In the genomic region with DNA sequence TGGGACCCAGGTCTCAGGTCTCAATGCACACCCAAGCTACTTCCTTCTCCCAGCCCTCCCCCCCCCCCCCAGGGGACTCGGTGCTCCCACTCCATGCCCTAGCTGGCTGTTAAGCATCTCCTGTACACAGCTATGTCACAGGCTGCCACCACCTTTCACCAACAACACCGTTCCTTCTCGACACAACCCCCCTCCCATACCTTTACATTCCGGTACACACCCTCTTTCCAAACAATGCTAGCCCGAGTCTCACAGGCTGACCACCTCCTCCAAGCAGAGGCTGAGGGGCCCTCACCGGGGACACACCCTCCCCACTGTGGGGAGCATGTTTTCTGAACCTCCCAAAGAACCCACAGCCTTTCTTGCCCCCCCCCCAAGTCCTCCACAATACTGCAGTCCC, we compare ENCODE assay signal across 11 mouse cellular contexts. TPM values are rescaled to one million over a fixed set of nuclear protein-coding genes. Genes with fewer than 3 reads are reported as not detected.
A peak's percentile ranks its signal among the peaks of the same experiment; 100 is the strongest.
DNase-seq lines count a peak whose midpoint lies in the region; ATAC-seq and TF ChIP-seq lines count a peak whose summit lies in the region.
"Had no signal": no experiment of that assay in that cellular context is flagged by ENCODE, and none has a peak within 500 bp of the region (broad histone marks: within the 10 kb centered on the region; RNA-seq: fewer than 3 reads in every experiment).

No protein-coding gene starts in this region.

- 9% methylated on average over 6 of the region's 6 CpGs for WGBS in heart, embryonic 11.5 days (ENCODE audit: insufficient replicate concordance)
- WGBS in hindbrain, embryonic 15.5 days, result 6% methylated on average over 6 of the region's 6 CpGs
- WGBS in midbrain, embryonic 16.5 days, result 0% methylated on average over 6 of the region's 6 CpGs
- 76% methylated on average over 6 of the region's 6 CpGs for WGBS in thymus, adult 2 months

- TF ChIP-seq POLR2A in thymus, adult 2 months (IDR thresholded peaks at IDR 0.05; ENCODE audit: control insufficient read depth, extremely low read depth, insufficient read depth, low read length, poor library complexity), result no peak

- no peak for TF ChIP-seq CTCF in thymus, adult 2 months (IDR thresholded peaks at IDR 0.05; ENCODE audit: borderline replicate concordance, control insufficient read depth, extremely low read depth, insufficient read depth, low read length, poor library complexity)

- no peak overlapping the region for H3K27ac ChIP-seq in heart, embryonic 11.5 days (ENCODE audit: low read depth, low read length)
- no peak overlapping the region for H3K27ac ChIP-seq in hindbrain, embryonic 15.5 days (replicated peaks)
- H3K27ac ChIP-seq in midbrain, embryonic 16.5 days (ENCODE audit: low read length), result no peak overlapping the region
- no peak overlapping the region for H3K27ac ChIP-seq in thymus, adult 2 months (ENCODE audit: control insufficient read depth, insufficient read depth, low read length)

- peak overlapping the region; percentile 24 for H3K4me2 ChIP-seq in heart, embryonic 11.5 days
- peak overlapping the region; percentile 90 for H3K4me2 ChIP-seq in hindbrain, embryonic 15.5 days
- peak overlapping the region; percentile 91 for H3K4me2 ChIP-seq in midbrain, embryonic 16.5 days (ENCODE audit: low read length)

- peaks cover 42% of the 10 kb centered on the region for H3K27me3 ChIP-seq in heart, embryonic 11.5 days (ENCODE audit: control insufficient read depth, insufficient read depth, low read length)
- no peaks in the 10 kb centered on the region for H3K27me3 ChIP-seq in hindbrain, embryonic 15.5 days
- peaks cover 3% of the 10 kb centered on the region; the same call in 1 of the 2 replicates for H3K27me3 ChIP-seq in midbrain, embryonic 16.5 days (ENCODE audit: control insufficient read depth, insufficient read depth, low read depth, low read length)
- no peaks in the 10 kb centered on the region; the same call in 1 of the 2 replicates for H3K27me3 ChIP-seq in thymus, adult 2 months (ENCODE audit: control insufficient read depth, insufficient read depth, low read length)

- no peak for ATAC-seq in heart, embryonic 11.5 days (replicated peaks; ENCODE audit: insufficient number of reproducible peaks, low FRiP score, low TSS enrichment)
- no peak for ATAC-seq in hindbrain, embryonic 15.5 days (ENCODE audit: low FRiP score, low read depth)
- no peak for ATAC-seq in midbrain, embryonic 16.5 days

- H3K4me3 ChIP-seq in heart, embryonic 11.5 days (ENCODE audit: low read depth, low read length), result no peak overlapping the region
- H3K4me3 ChIP-seq in hindbrain, embryonic 15.5 days, result peak overlapping the region; percentile 60; the same call in 1 of the 2 replicates
- H3K4me3 ChIP-seq in midbrain, embryonic 16.5 days (ENCODE audit: low read depth, low read length), result peak overlapping the region; percentile 1; the same call in 1 of the 2 replicates
- no peak overlapping the region for H3K4me3 ChIP-seq in thymus, adult 2 months (ENCODE audit: control insufficient read depth, insufficient read depth, low read length)
- H3K4me3 ChIP-seq: megakaryocyte, embryonic 14.5 days had no signal

- no peaks in the 10 kb centered on the region for H3K36me3 ChIP-seq in heart, embryonic 11.5 days (ENCODE audit: control insufficient read depth, insufficient read depth, low read length)
- H3K36me3 ChIP-seq in hindbrain, embryonic 15.5 days, result no peaks in the 10 kb centered on the region
- no peaks in the 10 kb centered on the region for H3K36me3 ChIP-seq in midbrain, embryonic 16.5 days (ENCODE audit: control insufficient read depth, insufficient read depth, low read length)
- H3K36me3 ChIP-seq in thymus, adult 2 months (ENCODE audit: control insufficient read depth, insufficient read depth, low read length), result no peaks in the 10 kb centered on the region

- H3K4me1 ChIP-seq in heart, embryonic 11.5 days (ENCODE audit: control insufficient read depth, insufficient read depth, low read length), result peaks cover 21% of the 10 kb centered on the region
- peaks cover 59% of the 10 kb centered on the region for H3K4me1 ChIP-seq in hindbrain, embryonic 15.5 days (replicated peaks)
- peaks cover 35% of the 10 kb centered on the region for H3K4me1 ChIP-seq in midbrain, embryonic 16.5 days (ENCODE audit: control insufficient read depth, insufficient read depth, low read length)
- peaks cover 38% of the 10 kb centered on the region for H3K4me1 ChIP-seq in thymus, adult 2 months (replicated peaks; ENCODE audit: control insufficient read depth, insufficient read depth, low read length)

- H3K9me3 ChIP-seq in heart, embryonic 11.5 days (replicated peaks; ENCODE audit: control insufficient read depth, low read length), result no peaks in the 10 kb centered on the region
- no peaks in the 10 kb centered on the region for H3K9me3 ChIP-seq in hindbrain, embryonic 15.5 days
- no peaks in the 10 kb centered on the region for H3K9me3 ChIP-seq in midbrain, embryonic 16.5 days (replicated peaks; ENCODE audit: control insufficient read depth, low read length, poor library complexity, severe bottlenecking)
- H3K9me3 ChIP-seq: megakaryocyte, embryonic 14.5 days had no signal

- no peak overlapping the region for H3K9ac ChIP-seq in heart, embryonic 11.5 days (ENCODE audit: low read depth, low read length)
- no peak overlapping the region for H3K9ac ChIP-seq in hindbrain, embryonic 15.5 days
- no peak overlapping the region for H3K9ac ChIP-seq in midbrain, embryonic 16.5 days (ENCODE audit: low read depth, low read length)

- no peak for DNase-seq in heart, adult 18-20 months
- DNase-seq in ZHBTc4 (ENCODE audit: low read depth, low spot score), result peak; percentile 52
- DNase-seq in thymus, postnatal 25 days, result no peak
- no peak for DNase-seq in layer of hippocampus, adult 11-12 months (ENCODE audit: low spot score)
- no peak for DNase-seq in thymus, adult 2 months
- DNase-seq: right cerebral cortex, postnatal 4 days had no signal

RNA-seq across cellular contexts. Expression of a gene that starts 2.5 kb away (rescaled TPM):
- 2.0 and 2.1 TPM in 2 replicates for polyA plus RNA-seq in heart, embryonic 11.5 days (2014; fragmentation: Nextera tagmentation; extraction: Ambion mirVana)
- not detected for total RNA-seq in heart, adult 18-20 months (2021)
- polyA plus RNA-seq in hindbrain, embryonic 15.5 days (2015; fragmentation: Nextera tagmentation; extraction: Ambion mirVana), result 3.3 and 3.4 TPM in 2 replicates
- 1.5 and 3.0 TPM in 2 replicates for polyA plus RNA-seq in midbrain, embryonic 16.5 days (2015; fragmentation: Nextera tagmentation; extraction: Ambion mirVana)
- polyA plus RNA-seq in thymus, adult 2 months (2012; rRNA removed), result 8.5 and 9.7 TPM in 2 replicates
- total RNA-seq: hematopoietic stem cell, adult 5-6 weeks had no signal

RNA-seq across cellular contexts. Expression of a gene that starts 19.0 kb away (rescaled TPM):
- polyA plus RNA-seq in heart, embryonic 11.5 days (2014; fragmentation: Nextera tagmentation; extraction: Ambion mirVana), result not detected in 2 replicates
- total RNA-seq in heart, adult 18-20 months (2021), result not detected
- not detected in 2 replicates for polyA plus RNA-seq in hindbrain, embryonic 15.5 days (2015; fragmentation: Nextera tagmentation; extraction: Ambion mirVana)
- polyA plus RNA-seq in midbrain, embryonic 16.5 days (2015; fragmentation: Nextera tagmentation; extraction: Ambion mirVana), result not detected in 2 replicates
- 0.10 and 0.11 TPM in 2 replicates for polyA plus RNA-seq in thymus, adult 2 months (2012; rRNA removed)
- total RNA-seq: hematopoietic stem cell, adult 5-6 weeks had no signal

RNA-seq across cellular contexts. Expression of a gene that starts 29.1 kb away (rescaled TPM):
- not detected in 2 replicates for polyA plus RNA-seq in heart, embryonic 11.5 days (2014; fragmentation: Nextera tagmentation; extraction: Ambion mirVana)
- not detected for total RNA-seq in heart, adult 18-20 months (2021)
- polyA plus RNA-seq in hindbrain, embryonic 15.5 days (2015; fragmentation: Nextera tagmentation; extraction: Ambion mirVana), result 1.1 TPM in 2 replicates
- polyA plus RNA-seq in midbrain, embryonic 16.5 days (2015; fragmentation: Nextera tagmentation; extraction: Ambion mirVana), result 0.72 and 0.77 TPM in 2 replicates
- polyA plus RNA-seq in thymus, adult 2 months (2012; rRNA removed), result 24.4 and 41.7 TPM in 2 replicates
- total RNA-seq: hematopoietic stem cell, adult 5-6 weeks had no signal

Comparison
In these comparisons a context has a peak if more than half of its experiments do, and no peak if none do; other contexts are left out.
1. H3K4me2 ChIP-seq: peak in every context shown above with its lines; median percentile 91 in midbrain, embryonic 16.5 days; 90 in hindbrain, embryonic 15.5 days; 24 in heart, embryonic 11.5 days.
2. H3K4me3 ChIP-seq: peak in hindbrain, embryonic 15.5 days (single experiment) and midbrain, embryonic 16.5 days (single experiment); none in heart, embryonic 11.5 days (single experiment) and thymus, adult 2 months (single experiment).
3. RNA of a gene that starts 29.1 kb away (polyA plus RNA-seq): 24.4 to 41.7 TPM in thymus, adult 2 months; 1.1 TPM in hindbrain, embryonic 15.5 days, 0.72 to 0.77 TPM in midbrain, embryonic 16.5 days and not detected in heart, embryonic 11.5 days; every median in the first group is over 10 times any median in the second.